In the genomic region with DNA sequence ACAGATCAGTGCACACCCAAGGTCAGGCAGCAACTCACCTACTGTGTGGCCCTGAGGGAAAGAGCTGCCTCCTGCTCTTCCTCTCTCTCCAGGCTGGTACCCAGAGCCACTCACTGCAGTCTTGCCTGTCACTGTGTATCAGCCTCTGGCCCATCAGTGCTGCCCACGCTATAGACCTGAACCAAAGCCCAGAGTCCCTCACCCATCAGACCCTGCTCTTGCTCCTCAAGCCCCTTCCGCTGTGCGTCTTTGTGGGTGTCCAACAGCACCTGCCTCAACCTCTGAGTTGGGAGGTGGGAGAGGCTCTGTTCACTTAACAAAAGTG, we compare ENCODE assay signal across 11 mouse cellular contexts. TPM values are rescaled to one million over a fixed set of nuclear protein-coding genes. Genes with fewer than 3 reads are reported as not detected.
DNase-seq lines count a peak whose midpoint lies in the region; ATAC-seq and TF ChIP-seq lines count a peak whose summit lies in the region.
"Had no signal": no experiment of that assay in that cellular context is flagged by ENCODE, and none has a peak within 500 bp of the region (broad histone marks: within the 10 kb centered on the region; RNA-seq: fewer than 3 reads in every experiment).

No protein-coding gene starts in this region.

- TF ChIP-seq CTCF in cerebellum, adult 2 months (IDR thresholded peaks at IDR 0.05; ENCODE audit: borderline replicate concordance, insufficient read depth, low read depth, low read length): no peak
- TF ChIP-seq CTCF in layer of hippocampus, adult 2 months (conservative IDR thresholded peaks at IDR 0.05): no peak
- TF ChIP-seq CTCF in intestine, postnatal 0 days (IDR thresholded peaks at IDR 0.05; ENCODE audit: low read depth): no peak
- no peak for TF ChIP-seq CTCF in gastrocnemius, adult 2 months (IDR thresholded peaks at IDR 0.05)

- intact Hi-C loops in gastrocnemius, adult 2 months (cut with DNase I): no loop called here

- peaks cover 38% of the 10 kb centered on the region for H3K4me1 ChIP-seq in cerebellum, adult 2 months (ENCODE audit: control insufficient read depth, insufficient read depth, low read length)
- peaks cover 33% of the 10 kb centered on the region for H3K4me1 ChIP-seq in intestine, postnatal 0 days (replicated peaks; ENCODE audit: control insufficient read depth, insufficient read depth, low read length)

- H3K9ac ChIP-seq in intestine, postnatal 0 days (ENCODE audit: low read depth, low read length): peak overlapping the region; percentile 26; the same call in 1 of the 2 replicates
- H3K9ac ChIP-seq: midbrain, embryonic 12.5 days had no signal

- no peaks in the 10 kb centered on the region for H3K9me3 ChIP-seq in intestine, postnatal 0 days (ENCODE audit: control insufficient read depth)
- H3K9me3 ChIP-seq: midbrain, embryonic 12.5 days had no signal

- no peak for ATAC-seq in intestine, postnatal 0 days

- no peak overlapping the region for H3K4me3 ChIP-seq in cerebellum, adult 2 months (replicated peaks; ENCODE audit: insufficient read depth, low read depth, low read length)
- H3K4me3 ChIP-seq in layer of hippocampus, adult 2 months: no peak overlapping the region
- H3K4me3 ChIP-seq in intestine, postnatal 0 days (ENCODE audit: low read depth, low read length): no peak overlapping the region
- no peak overlapping the region for H3K4me3 ChIP-seq in gastrocnemius, adult 2 months
- H3K4me3 ChIP-seq: midbrain, embryonic 12.5 days had no signal

- H3K36me3 ChIP-seq in intestine, postnatal 0 days (ENCODE audit: control insufficient read depth, insufficient read depth): no peaks in the 10 kb centered on the region
- H3K36me3 ChIP-seq: midbrain, embryonic 12.5 days had no signal

- no peaks in the 10 kb centered on the region for H3K27me3 ChIP-seq in cerebellum, adult 2 months (ENCODE audit: control insufficient read depth, insufficient read depth, low read length)
- H3K27me3 ChIP-seq in intestine, postnatal 0 days (replicated peaks; ENCODE audit: control insufficient read depth, insufficient read depth, low read length): no peaks in the 10 kb centered on the region
- H3K27me3 ChIP-seq: midbrain, embryonic 12.5 days had no signal

- DNase-seq in cerebellum, adult 2 months: no peak
- DNase-seq in cerebellum, adult 9-10 months: no peak
- DNase-seq in layer of hippocampus, adult 2 months (ENCODE audit: low spot score in 2 of 2): no peak
- DNase-seq in layer of hippocampus, adult 9-10 months (ENCODE audit: low spot score): no peak
- DNase-seq in R1 (ENCODE audit: low read depth, low spot score): peak; percentile 8
- DNase-seq in gastrocnemius, adult 2 months: no peak
- no peak for DNase-seq in right cerebral cortex, postnatal 14 days
- DNase-seq: adrenal gland, postnatal 25 days; right cerebral cortex, postnatal 4 days had no signal

- 89% methylated on average over 3 of the region's 3 CpGs for WGBS in cerebellum, adult 2 months
- 56% methylated on average over 3 of the region's 3 CpGs for WGBS in intestine, postnatal 0 days

- H3K27ac ChIP-seq in cerebellum, adult 2 months (ENCODE audit: insufficient read depth, low read length): 0 out of 2 replicates have a peak overlapping the region, but pooled peaks have one; percentile 6
- peak overlapping the region; percentile 86 for H3K27ac ChIP-seq in layer of hippocampus, adult 2 months
- peak overlapping the region; percentile 78 for H3K27ac ChIP-seq in intestine, postnatal 0 days (ENCODE audit: low read depth, low read length)
- no peak overlapping the region for H3K27ac ChIP-seq in gastrocnemius, adult 2 months
- H3K27ac ChIP-seq: midbrain, embryonic 12.5 days had no signal

- TF ChIP-seq POLR2A in cerebellum, adult 2 months (IDR thresholded peaks at IDR 0.05; ENCODE audit: borderline replicate concordance, insufficient read depth, low read length): no peak

- H3K4me2 ChIP-seq in intestine, postnatal 0 days (replicated peaks; ENCODE audit: low read depth): peak overlapping the region; percentile 38
- H3K4me2 ChIP-seq: midbrain, embryonic 12.5 days had no signal

RNA-seq across cellular contexts. Expression of a gene that starts 29.7 kb away (rescaled TPM):
- 15.4 and 17.2 TPM in 2 replicates for polyA plus RNA-seq in cerebellum, adult 2 months (2012; rRNA removed)
- total RNA-seq in layer of hippocampus, adult 2 months (2021): 10 to 100 TPM; 50.7 to 53.3 TPM
- 7.9 and 8.7 TPM in 2 replicates for polyA plus RNA-seq in intestine, postnatal 0 days (2015; fragmentation: Nextera tagmentation; extraction: Ambion mirVana)
- total RNA-seq in gastrocnemius, adult 2 months (2021): 1 to 10 TPM; 2.6 to 3.0 TPM

Comparison
In these comparisons a context has a peak if more than half of its experiments do, and no peak if none do; other contexts are left out.
1. RNA of a gene that starts 29.7 kb away (total RNA-seq): 50.7 to 53.3 TPM in layer of hippocampus, adult 2 months; 2.6 to 3.0 TPM in gastrocnemius, adult 2 months; every median in the first group is over 10 times any median in the second.